Mouse (Mus musculus): ENCODE results near the gene Arf1.

- TF ChIP-seq POLR2A (IDR thresholded peaks at IDR 0.05; ENCODE audit: low read depth, low read length) (no peak), CTCF (IDR thresholded peaks at IDR 0.05; ENCODE audit: borderline replicate concordance, insufficient read depth, low read length) (no peak)
These were observed 6.5 kb downstream of the Arf1 start for GRCm38 (mm10) chr11:59221604-59222003.
